Mouse (Mus musculus): ENCODE measurements around the gene Lrrfip1.

Gene Lrrfip1

GRCm38 (mm10) chr1:91086748-91087147, 88.2 kb downstream of the Lrrfip1 start:
- DNase-seq: no peak

GRCm38 (mm10) chr1:91088027-91088426, 89.5 kb downstream of the Lrrfip1 start:
- DNase-seq: no peak

- no peak for DNase-seq
Observed at GRCm38 (mm10) chr1:91088941-91089340, 90.4 kb downstream of the Lrrfip1 start.

- no peak for DNase-seq
Observed at GRCm38 (mm10) chr1:91090456-91090855, 91.9 kb downstream of the Lrrfip1 start.

DNA sequence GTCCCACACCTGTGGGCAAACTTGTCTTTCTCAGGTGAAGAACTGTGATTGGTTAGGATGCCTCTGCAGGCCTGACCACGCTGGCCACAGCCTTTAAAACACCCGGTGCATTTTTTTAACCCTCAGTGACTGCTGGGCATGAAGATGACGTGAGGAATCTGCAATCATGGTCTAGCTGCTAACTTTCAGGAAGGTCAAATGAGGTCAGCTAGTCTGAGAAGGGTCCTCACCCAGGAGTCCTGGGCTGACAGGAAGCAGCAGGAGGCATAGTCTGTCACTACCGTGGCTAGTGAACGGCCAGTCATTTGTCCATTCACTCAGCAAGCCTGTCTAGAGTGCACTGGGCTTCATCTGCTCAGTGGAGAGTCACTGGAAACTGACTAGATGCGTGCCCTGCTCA, 93.9 kb downstream of the Lrrfip1 start:
- no peak for DNase-seq

DNA sequence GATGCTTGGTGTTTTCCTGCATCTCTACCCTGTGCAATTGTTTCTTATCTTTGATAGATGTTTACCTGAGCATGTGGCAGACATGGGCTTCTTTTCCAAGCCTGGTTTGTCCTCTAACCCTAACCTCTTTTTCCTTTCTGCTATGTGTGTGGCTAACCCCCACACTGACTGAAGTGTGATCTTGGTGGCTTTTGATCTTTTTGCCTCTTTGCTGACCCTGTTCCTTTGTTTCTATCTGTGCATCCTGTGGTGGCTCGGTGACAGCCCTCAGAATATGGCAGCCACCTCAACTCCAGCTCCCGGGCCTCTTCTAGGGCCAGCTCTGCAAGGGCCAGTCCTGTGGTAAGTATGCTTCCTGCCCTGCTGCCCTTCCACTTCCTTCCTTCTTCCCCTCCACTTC, 94.8 kb downstream of the Lrrfip1 start:
- no peak for DNase-seq

GRCm38 (mm10) chr1:91094001-91094400, 95.5 kb downstream of the Lrrfip1 start:
- no peak for DNase-seq

DNA sequence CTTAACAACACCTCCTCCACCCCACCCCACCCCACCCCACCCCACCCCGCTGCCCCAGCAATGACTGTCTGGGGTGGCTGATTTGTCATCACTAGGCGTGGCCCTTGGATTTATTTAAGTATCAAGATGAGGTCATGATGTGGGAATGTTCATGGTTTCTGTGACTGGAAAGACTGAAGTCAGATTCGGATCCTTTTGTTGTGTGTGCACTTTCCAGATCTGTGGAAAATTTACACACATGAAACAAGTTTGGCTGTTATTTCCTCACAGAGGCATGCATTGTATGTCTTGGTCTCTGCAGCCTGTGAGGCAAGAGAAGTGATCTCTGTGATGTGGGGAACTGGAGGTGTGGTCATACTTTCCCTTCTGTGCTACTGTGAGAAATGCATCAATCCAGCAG, 96.7 kb downstream of the Lrrfip1 start:
- DNase-seq: no peak

DNA sequence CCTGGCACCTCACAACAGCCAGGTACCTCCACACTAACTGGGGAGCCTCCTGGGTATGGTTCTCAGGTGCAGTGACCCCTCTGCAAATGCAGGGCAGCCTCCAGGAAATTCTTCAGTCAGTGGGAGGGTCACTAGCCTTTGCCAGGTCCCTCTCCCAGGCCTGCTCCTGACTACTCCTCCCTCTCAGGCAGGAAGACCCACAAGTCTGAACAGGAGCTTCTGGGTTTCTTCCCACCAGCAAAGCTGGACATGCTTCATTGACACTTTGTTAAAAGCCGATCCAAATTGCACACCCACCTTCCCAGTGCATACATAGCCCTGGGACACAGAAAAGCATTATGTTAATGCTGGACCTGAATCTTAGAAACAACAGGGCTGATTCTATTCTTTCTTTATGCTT, 97.3 kb downstream of the Lrrfip1 start:
- no peak for DNase-seq

GRCm38 (mm10) chr1:91096490-91096889, 98.0 kb downstream of the Lrrfip1 start:
- no peak for DNase-seq

DNA sequence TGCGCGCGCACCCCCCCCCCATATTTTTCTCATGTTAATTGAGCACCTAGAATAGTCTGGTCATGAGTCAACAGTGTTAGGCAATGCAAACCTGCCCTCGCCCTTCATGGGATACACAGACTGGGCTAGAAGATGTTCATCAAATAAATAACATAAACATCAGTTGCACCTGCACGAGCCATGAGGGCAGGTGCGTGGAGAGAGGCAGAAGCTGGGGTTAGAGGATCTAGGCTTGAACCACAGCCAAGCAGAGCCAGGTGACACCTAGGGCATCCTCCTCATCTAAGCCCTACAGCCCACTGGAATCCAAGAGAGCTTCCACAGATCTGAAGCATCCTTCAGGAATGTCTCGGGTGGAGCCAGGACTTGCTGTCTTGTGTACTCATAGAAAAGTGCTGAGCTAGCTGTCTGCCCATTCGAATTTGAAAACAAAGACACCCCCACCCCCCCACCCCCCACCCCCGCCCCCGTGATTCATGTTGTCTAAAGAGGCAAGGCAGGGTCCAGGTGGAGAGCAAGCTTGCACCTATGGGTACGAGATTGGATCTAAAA, 98.8 kb downstream of the Lrrfip1 start:
- no peak for DNase-seq

DNA sequence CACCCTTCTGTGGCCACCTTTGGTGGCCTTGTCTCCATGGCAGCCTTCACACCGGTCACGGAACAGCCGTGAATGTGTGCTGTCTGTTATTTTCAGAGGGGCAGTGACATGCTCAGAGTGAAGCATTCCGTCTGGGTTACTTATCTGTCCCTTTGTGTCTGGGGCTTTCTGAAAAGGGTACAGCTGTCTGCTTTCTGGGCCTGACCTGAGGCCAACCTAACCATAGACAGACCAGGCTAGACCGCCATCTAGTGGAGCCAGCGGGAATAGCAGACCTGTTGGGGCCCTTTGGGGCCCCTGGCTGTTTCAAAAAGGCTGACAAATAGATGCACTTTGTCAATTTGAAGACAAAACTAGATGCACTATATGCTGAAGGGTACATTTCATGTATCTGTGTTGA, 100.3 kb downstream of the Lrrfip1 start:
- DNase-seq: peak; percentile 79 to 86

GRCm38 (mm10) chr1:91101709-91102440, 103.3 kb downstream of the Lrrfip1 start:
- no peak for DNase-seq

DNA sequence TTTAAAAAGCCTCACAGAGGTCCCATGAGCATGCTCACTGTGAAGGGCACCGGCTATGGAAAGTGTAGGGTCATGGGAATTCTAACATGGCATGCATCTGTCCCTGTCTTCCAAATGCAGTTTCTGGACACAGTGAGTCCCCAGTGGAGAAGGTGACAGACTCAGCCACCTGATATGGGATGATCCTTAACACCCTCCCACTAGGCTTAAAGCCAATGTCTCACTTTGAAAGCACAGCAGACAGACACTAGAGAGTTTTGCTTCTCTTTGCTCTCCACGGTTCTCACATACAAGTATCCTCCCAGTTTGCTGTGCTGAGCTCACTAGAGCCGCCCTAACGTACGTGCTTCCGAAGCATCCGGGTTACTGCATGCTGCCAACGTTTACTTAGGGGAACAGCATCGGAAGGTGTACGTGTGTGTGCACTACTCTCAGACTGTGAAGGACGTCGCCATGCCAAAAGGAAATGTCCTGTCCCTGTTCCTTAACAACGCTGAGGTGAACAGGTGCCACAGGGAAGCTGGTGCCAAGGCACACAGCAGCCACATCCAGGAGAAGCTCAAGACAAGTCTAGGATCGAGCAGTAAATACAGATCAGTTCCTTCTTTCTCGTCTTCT, 104.9 kb downstream of the Lrrfip1 start:
- DNase-seq: no peak

DNA sequence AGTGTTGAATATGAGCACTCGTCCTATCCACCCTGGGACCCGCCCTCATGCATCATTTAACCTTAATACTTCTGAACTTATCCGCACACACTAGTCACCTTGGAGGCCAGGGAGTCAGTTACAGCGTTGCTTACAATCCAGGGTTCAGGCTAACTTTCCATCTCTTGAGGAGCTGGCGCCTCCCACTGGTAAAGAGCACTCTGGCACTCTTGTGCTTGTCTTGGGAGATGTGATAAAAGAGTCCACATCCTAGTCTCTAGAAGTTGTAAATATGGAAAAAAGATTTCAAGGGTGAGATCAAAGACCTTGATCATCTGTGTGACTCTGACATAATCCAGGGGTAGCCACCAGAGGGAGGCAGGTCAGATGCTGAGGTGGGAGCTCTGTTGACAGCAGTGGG, 109.0 kb downstream of the Lrrfip1 start:
- no peak for DNase-seq

GRCm38 (mm10) chr1:91109302-91109701, 110.8 kb downstream of the Lrrfip1 start:
- DNase-seq: no peak

DNA sequence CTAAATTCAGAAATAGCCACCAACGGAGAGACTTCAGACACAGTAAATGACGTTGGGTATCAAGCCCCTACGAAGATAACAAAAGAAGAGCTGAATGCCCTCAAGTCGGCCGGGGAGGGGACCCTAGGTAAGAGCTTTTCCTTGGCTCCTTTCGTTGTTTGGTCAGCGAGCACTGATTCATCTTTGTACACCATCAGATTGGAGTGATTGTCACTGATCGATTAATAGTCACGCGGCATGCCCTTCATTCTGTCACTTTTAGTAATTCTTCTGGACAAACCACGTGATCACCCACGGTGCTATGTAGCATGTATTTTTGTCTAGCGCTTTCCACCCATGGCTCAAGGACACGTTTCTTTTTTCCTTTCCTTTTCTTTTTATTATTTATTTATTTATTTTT, 113.6 kb downstream of the Lrrfip1 start:
- DNase-seq: no peak

DNA sequence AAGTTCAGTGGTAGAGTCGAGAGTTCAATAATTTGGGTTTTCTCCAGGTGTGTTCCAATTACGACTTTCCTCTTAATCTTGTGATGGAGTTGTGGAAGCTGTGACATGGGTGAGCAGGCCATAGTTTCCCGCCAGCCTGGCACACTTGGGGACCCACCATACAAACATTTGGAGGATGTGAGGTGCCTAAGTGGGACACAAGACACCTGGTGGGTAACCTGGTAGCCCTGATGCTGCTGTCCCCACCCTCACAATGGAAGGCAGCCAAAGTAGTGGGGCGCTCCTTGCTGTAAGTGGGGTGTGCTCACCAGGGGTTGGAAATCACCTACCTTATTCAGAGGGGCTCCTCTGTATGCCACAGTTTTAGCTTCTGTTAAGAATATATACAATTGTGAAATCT, 114.1 kb downstream of the Lrrfip1 start:
- DNase-seq: no peak

- no peak for DNase-seq
Observed at GRCm38 (mm10) chr1:91122121-91122520, 123.6 kb downstream of the Lrrfip1 start.

DNA sequence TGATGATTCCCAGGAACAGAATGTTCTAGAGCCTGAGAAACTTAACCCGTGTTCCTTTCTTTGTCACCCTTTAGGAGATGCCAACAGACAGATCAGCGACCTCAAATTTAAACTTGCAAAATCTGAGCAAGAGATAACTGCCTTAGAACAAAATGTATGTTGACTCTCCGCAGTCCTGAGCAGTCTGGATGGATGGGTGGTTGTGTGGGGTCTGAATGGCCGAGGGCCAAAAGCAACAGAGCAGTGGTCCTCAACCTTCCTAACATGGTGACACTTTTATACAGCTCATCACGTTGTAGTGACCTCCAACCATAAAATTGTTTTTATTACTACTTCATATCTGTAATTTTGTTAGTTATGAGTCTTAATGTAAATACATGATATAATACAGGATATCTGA, 124.5 kb downstream of the Lrrfip1 start:
- no peak for DNase-seq

DNA sequence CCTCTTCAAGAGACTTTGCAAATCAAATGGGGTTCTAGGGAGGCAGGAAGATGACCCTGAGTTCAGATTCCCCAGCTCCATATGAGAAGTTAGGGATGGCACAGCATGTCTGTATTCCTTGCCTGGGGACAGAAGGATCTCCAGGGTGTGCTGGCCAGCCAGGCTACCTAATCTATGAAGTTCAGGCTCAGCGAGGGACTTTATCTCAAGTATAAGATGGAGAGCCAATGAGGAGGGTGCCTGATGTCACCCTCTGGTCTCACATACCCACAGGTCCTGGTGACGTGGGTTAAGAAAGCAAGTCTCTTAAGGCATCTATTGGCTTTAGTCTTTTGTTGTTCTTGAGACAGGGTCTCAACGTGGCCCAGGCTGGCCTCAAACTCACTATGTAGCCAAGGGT, 124.9 kb downstream of the Lrrfip1 start:
- DNase-seq: no peak

DNA sequence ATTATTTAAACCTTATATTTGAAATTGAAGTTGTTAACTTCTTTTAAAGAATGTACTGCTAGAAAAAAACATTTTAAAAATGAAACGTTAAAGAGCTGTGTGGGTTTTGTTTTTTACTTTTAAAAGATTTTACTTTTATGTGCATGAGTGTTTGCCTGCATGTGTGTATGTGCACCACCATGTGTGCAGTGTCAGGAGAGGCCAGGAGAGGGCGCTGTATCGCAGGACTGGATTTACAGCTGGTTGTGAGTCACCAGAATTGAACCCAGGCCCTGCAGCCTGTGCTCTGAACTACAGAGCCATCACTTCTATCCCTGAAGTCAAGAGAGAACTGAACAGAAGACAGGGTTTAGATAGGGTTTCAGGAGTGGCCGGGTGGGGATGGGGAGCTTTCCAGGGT, 130.3 kb downstream of the Lrrfip1 start:
- no peak for DNase-seq

- no peak for DNase-seq
Observed at GRCm38 (mm10) chr1:91137036-91137435, 138.5 kb downstream of the Lrrfip1 start.

DNA sequence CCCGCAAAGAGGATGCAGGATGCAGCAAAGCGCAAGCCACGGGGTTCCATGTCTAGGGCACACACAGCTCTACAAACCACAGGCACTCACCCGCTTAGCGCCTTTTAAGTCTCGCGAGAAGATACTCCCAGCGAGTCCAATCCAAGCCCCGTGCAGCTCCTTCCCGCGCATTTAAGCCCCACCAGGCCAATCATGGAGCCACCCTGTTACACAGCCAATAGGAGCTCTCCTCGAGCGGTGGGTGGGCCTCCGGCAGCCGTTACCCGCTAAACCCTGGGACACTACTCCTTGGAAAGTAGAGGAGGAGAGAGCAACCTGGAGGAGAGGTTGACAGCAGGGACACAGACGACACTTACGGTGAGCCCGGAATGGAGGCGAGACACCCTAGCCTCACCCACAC, 146.3 kb downstream of the Lrrfip1 start, which contains the start of gene Rbm44:
Gene Rbm44, plus strand, starts transcription at position 277 of the 400 bp plus-strand sequence.
- no peak for DNase-seq
